Mouse (Mus musculus) midbrain, embryonic 15.5 days (tissue): ENCODE results near the gene Zmynd10. TPM values are rescaled to one million over a fixed set of nuclear protein-coding genes. Genes with fewer than 3 reads are reported as not detected.

ENCODE experiments used
- ATAC-seq: fragments of 200-750 bp; cut with Nextera tagmentation; replicated peaks from 2 replicates; pipeline ENCODE4 v1.8.0; 2017; ENCODE audit warnings: moderate TSS enrichment
- H3K27ac ChIP-seq: fragments of 300-500 bp; sonication (generic); 2 replicates; pipeline ENCODE4 v1.5.1; 2015; ENCODE audit warnings: mild to moderate bottlenecking, inconsistent platforms
- H3K27me3 ChIP-seq: fragments of 300-500 bp; sonication (generic); replicated peaks from 2 replicates; pipeline ENCODE4 v1.6.1; 2015; ENCODE audit warnings: inconsistent platforms
- H3K36me3 ChIP-seq: fragments of 300-500 bp; sonication (generic); replicated peaks from 2 replicates; pipeline ENCODE4 v1.6.1; 2015; ENCODE audit warnings: inconsistent platforms
- H3K4me1 ChIP-seq: fragments of 300-500 bp; sonication (generic); 2 replicates; pipeline ENCODE4 v1.6.1; 2015; ENCODE audit warnings: inconsistent platforms
- H3K4me2 ChIP-seq: fragments of 300-500 bp; sonication (generic); 2 replicates; pipeline ENCODE4 v1.6.1; 2015; ENCODE audit warnings: inconsistent platforms, mild to moderate bottlenecking, moderate library complexity
- H3K4me3 ChIP-seq: fragments of 300-500 bp; sonication (generic); 2 replicates; pipeline ENCODE4 v1.5.1; 2015; ENCODE audit warnings: mild to moderate bottlenecking, inconsistent platforms
- H3K9ac ChIP-seq: fragments of 300-500 bp; sonication (generic); 2 replicates; pipeline ENCODE4 v1.6.1; 2015; ENCODE audit warnings: mild to moderate bottlenecking, inconsistent platforms
- H3K9me3 ChIP-seq: fragments of 300-500 bp; sonication (generic); 2 replicates; pipeline ENCODE4 v1.6.1; 2016; ENCODE audit warnings: inconsistent platforms
- WGBS: fragments of 180-500 bp; shearing (Covaris S2); methylation state at CpG from one replicate; pipeline ENCODE4 v1.1.7; 2015; ENCODE audit warnings: mixed read lengths; 5-methylcytosine and 5-hydroxymethylcytosine counted together
- polyA plus RNA-seq: library from polyadenylated mRNA; unstranded; fragments of >200 nt; fragmentation: Nextera tagmentation; extraction: Ambion mirVana; gene quantifications from 2 replicates; pipeline ENCODE4 v1.2.1, GENCODE M21; 2015

Zmynd10 gene
- polyA plus RNA-seq, 1 experiment from 2014 or later: 4.6 TPM

GRCm38 (mm10) chr9:107521711-107522399 is 25.2 kb upstream of the Zmynd10 start:
- H3K9ac ChIP-seq: no peak overlapping the region

GRCm38 (mm10) chr9:107522400-107522711 is 24.7 kb upstream of the Zmynd10 start:
- peak; percentile 4; the same call in 1 of the 2 replicates for ATAC-seq
- Histone ChIP-seq H3K4me2 (peak overlapping the region; percentile 13; the same call in 1 of the 2 replicates), H3K9me3 (no peaks in the 10 kb centered on the region), H3K27ac (peak overlapping the region; percentile 35; the same call in 1 of the 2 replicates), H3K4me1 (peaks cover 24% of the 10 kb centered on the region), H3K9ac (no peak overlapping the region), H3K27me3 (peaks cover 27% of the 10 kb centered on the region), H3K4me3 (no peak overlapping the region), H3K36me3 (0 out of 2 replicates have a peak, but pooled peaks cover 2% of the 10 kb centered on the region)
- WGBS: 29% methylated on average over 2 of the region's 2 CpGs

More at GRCm38 (mm10) chr9:107521711-107522399, 25.2 kb upstream of the Zmynd10 start:
- WGBS: 24% methylated on average over 25 of the region's 25 CpGs
- Histone ChIP-seq H3K4me3 (no peak overlapping the region), H3K4me1 (peaks cover 23% of the 10 kb centered on the region), H3K27ac (peak overlapping the region; percentile 42), H3K27me3 (peaks cover 24% of the 10 kb centered on the region), H3K4me2 (peak overlapping the region; percentile 13; the same call in 1 of the 2 replicates), H3K9me3 (no peaks in the 10 kb centered on the region), H3K36me3 (0 out of 2 replicates have a peak, but pooled peaks cover 2% of the 10 kb centered on the region)
- ATAC-seq: peak; percentile 29; the same call in 1 of the 2 replicates

- peak; percentile 53 for ATAC-seq
- 5% methylated on average over 44 of the region's 44 CpGs for WGBS
- peaks cover 32% of the 10 kb centered on the region for H3K27me3 ChIP-seq
These were observed 20.7 kb upstream of the Zmynd10 start for GRCm38 (mm10) chr9:107526198-107527026.

GRCm38 (mm10) chr9:107533791-107534407 is 13.2 kb upstream of the Zmynd10 start, which contains the start of gene Tmem115:
TSS of gene Tmem115 (plus strand) at chr9:107533945.
- Histone ChIP-seq H3K27ac (peak within 1 kb of the TSS; percentile 76), H3K9ac (peak within 1 kb of the TSS; percentile 88), H3K36me3 (peaks cover 12% of the 10 kb centered on the region), H3K4me1 (peaks cover 34% of the 10 kb centered on the region), H3K4me3 (peak within 1 kb of the TSS; percentile 92), H3K9me3 (no peaks in the 10 kb centered on the region), H3K4me2 (peak within 1 kb of the TSS; percentile 98), H3K27me3 (no peaks in the 10 kb centered on the region)
- peak; percentile 98 for ATAC-seq
- 0% methylated on average over 47 of the region's 48 CpGs for WGBS

More at GRCm38 (mm10) chr9:107526198-107527026, 20.7 kb upstream of the Zmynd10 start:
- peak overlapping the region; percentile 50 for H3K4me2 ChIP-seq
- H3K4me1 ChIP-seq: peaks cover 18% of the 10 kb centered on the region
- H3K4me3 ChIP-seq: peak overlapping the region; percentile 26
- no peak overlapping the region; the same call in 1 of the 2 replicates for H3K9ac ChIP-seq
- H3K9me3 ChIP-seq: no peaks in the 10 kb centered on the region
- H3K36me3 ChIP-seq: no peaks in the 10 kb centered on the region
- no peak overlapping the region for H3K27ac ChIP-seq

- WGBS: under 1% methylated on average over 40 of the region's 40 CpGs
- ATAC-seq: no peak; the same call in 1 of the 2 replicates
These were observed 12.5 kb upstream of the Zmynd10 start for GRCm38 (mm10) chr9:107534408-107535202.

GRCm38 (mm10) chr9:107538231-107538630 is 8.9 kb upstream of the Zmynd10 start:
- no peaks in the 10 kb centered on the region for H3K9me3 ChIP-seq
- no peaks in the 10 kb centered on the region for H3K27me3 ChIP-seq
- no peak overlapping the region for H3K4me3 ChIP-seq
- H3K4me2 ChIP-seq: no peak overlapping the region
- no peak for ATAC-seq
- peaks cover 57% of the 10 kb centered on the region for H3K4me1 ChIP-seq
- H3K27ac ChIP-seq: no peak overlapping the region
- 94% methylated on average over 7 of the region's 7 CpGs for WGBS
- H3K9ac ChIP-seq: no peak overlapping the region
- peaks cover 25% of the 10 kb centered on the region for H3K36me3 ChIP-seq

More at GRCm38 (mm10) chr9:107534408-107535202, 12.5 kb upstream of the Zmynd10 start:
- Histone ChIP-seq H3K4me2 (peak overlapping the region; percentile 98), H3K27ac (peak overlapping the region; percentile 76), H3K9ac (peak overlapping the region; percentile 88), H3K4me1 (peaks cover 34% of the 10 kb centered on the region), H3K36me3 (peaks cover 19% of the 10 kb centered on the region), H3K9me3 (no peaks in the 10 kb centered on the region), H3K27me3 (no peaks in the 10 kb centered on the region), H3K4me3 (peak overlapping the region; percentile 92)

- Histone ChIP-seq H3K27ac (no peak overlapping the region), H3K27me3 (no peaks in the 10 kb centered on the region), H3K4me3 (no peak overlapping the region), H3K4me1 (peaks cover 57% of the 10 kb centered on the region), H3K36me3 (peaks cover 27% of the 10 kb centered on the region), H3K4me2 (no peak overlapping the region), H3K9ac (no peak overlapping the region), H3K9me3 (no peaks in the 10 kb centered on the region)
- no peak for ATAC-seq
- 93% methylated on average over 3 of the region's 3 CpGs for WGBS
These were observed 8.4 kb upstream of the Zmynd10 start for GRCm38 (mm10) chr9:107538711-107539110.

- no peak overlapping the region for H3K9ac ChIP-seq
- H3K27me3 ChIP-seq: no peaks in the 10 kb centered on the region
- peaks cover 38% of the 10 kb centered on the region for H3K36me3 ChIP-seq
- no peak overlapping the region for H3K27ac ChIP-seq
- H3K9me3 ChIP-seq: no peaks in the 10 kb centered on the region
- H3K4me3 ChIP-seq: no peak overlapping the region
- peaks cover 51% of the 10 kb centered on the region for H3K4me1 ChIP-seq
- no peak overlapping the region for H3K4me2 ChIP-seq
- WGBS: 92% methylated on average over 8 of the region's 8 CpGs
- ATAC-seq: no peak
These were observed 7.2 kb upstream of the Zmynd10 start for GRCm38 (mm10) chr9:107539940-107540339.

GRCm38 (mm10) chr9:107540420-107540819 is 6.7 kb upstream of the Zmynd10 start:
- Histone ChIP-seq H3K9me3 (no peaks in the 10 kb centered on the region), H3K4me2 (peak overlapping the region; percentile 83), H3K9ac (no peak overlapping the region), H3K36me3 (peaks cover 38% of the 10 kb centered on the region), H3K27ac (no peak overlapping the region), H3K4me1 (peaks cover 51% of the 10 kb centered on the region), H3K4me3 (peak overlapping the region; percentile 72; the same call in 1 of the 2 replicates), H3K27me3 (no peaks in the 10 kb centered on the region)
- 73% methylated on average over 4 of the region's 4 CpGs for WGBS
- no peak for ATAC-seq

GRCm38 (mm10) chr9:107541005-107541404 is 6.1 kb upstream of the Zmynd10 start:
- H3K9me3 ChIP-seq: no peaks in the 10 kb centered on the region
- peaks cover 38% of the 10 kb centered on the region for H3K36me3 ChIP-seq
- H3K9ac ChIP-seq: peak overlapping the region; percentile 63
- H3K4me3 ChIP-seq: peak overlapping the region; percentile 72
- peak overlapping the region; percentile 80 for H3K27ac ChIP-seq
- no peak for ATAC-seq
- 46% methylated on average over 10 of the region's 10 CpGs for WGBS
- no peaks in the 10 kb centered on the region for H3K27me3 ChIP-seq
- peak overlapping the region; percentile 83 for H3K4me2 ChIP-seq
- H3K4me1 ChIP-seq: peaks cover 50% of the 10 kb centered on the region
